Mouse (Mus musculus) midbrain, embryonic 16.5 days (tissue): ENCODE data around the gene Gemin7. TPM values are rescaled to one million over a fixed set of nuclear protein-coding genes. Genes with fewer than 3 reads are reported as not detected.

Experiments used
- ATAC-seq: fragments of 200-750 bp; cut with Nextera tagmentation; 2 replicates; pipeline ENCODE4 v1.8.0; 2017; ENCODE audit warnings: moderate TSS enrichment
- H3K27ac ChIP-seq: fragments of 300-500 bp; sonication (generic); 2 replicates; pipeline ENCODE4 v1.5.1; 2014; ENCODE audit warnings: mild to moderate bottlenecking, low read length, mixed read lengths
- H3K27me3 ChIP-seq: fragments of 300-500 bp; sonication (generic); 2 replicates; pipeline ENCODE4 v1.6.1; 2014; ENCODE audit warnings: low read depth, low read length, mixed read lengths; ENCODE audit not compliant: control insufficient read depth, insufficient read depth
- H3K36me3 ChIP-seq: fragments of 300-500 bp; sonication (generic); 2 replicates; pipeline ENCODE4 v1.6.1; 2014; ENCODE audit warnings: mild to moderate bottlenecking, low read length, moderate library complexity, mixed read lengths; ENCODE audit not compliant: control insufficient read depth, insufficient read depth
- H3K4me1 ChIP-seq: fragments of 300-500 bp; sonication (generic); 2 replicates; pipeline ENCODE4 v1.6.1; 2014; ENCODE audit warnings: mild to moderate bottlenecking, low read length, mixed read lengths; ENCODE audit not compliant: control insufficient read depth, insufficient read depth
- H3K4me2 ChIP-seq: fragments of 300-500 bp; sonication (generic); 2 replicates; pipeline ENCODE4 v1.6.1; 2014; ENCODE audit warnings: mild to moderate bottlenecking, low read length, mixed read lengths
- H3K4me3 ChIP-seq: fragments of 300-500 bp; sonication (generic); 2 replicates; pipeline ENCODE4 v1.5.1; 2014; ENCODE audit warnings: low read depth, mild to moderate bottlenecking, low read length, moderate library complexity, mixed read lengths
- H3K9ac ChIP-seq: fragments of 300-500 bp; sonication (generic); 2 replicates; pipeline ENCODE4 v1.6.1; 2014; ENCODE audit warnings: low read depth, low read length, mixed read lengths
- H3K9me3 ChIP-seq: fragments of 300-500 bp; sonication (generic); replicated peaks from 2 replicates; pipeline ENCODE4 v1.6.1; 2014; ENCODE audit warnings: mild to moderate bottlenecking, low read length, mixed read lengths; ENCODE audit not compliant: control insufficient read depth, poor library complexity, severe bottlenecking
- WGBS: fragments of 180-500 bp; shearing (Covaris S2); extraction: QIAGEN DNeasy Blood & Tissue Kit; methylation state at CpG from one replicate; pipeline ENCODE4 v1.1.7; 2014; 5-methylcytosine and 5-hydroxymethylcytosine counted together
- polyA plus RNA-seq: library from polyadenylated mRNA; unstranded; fragments of >200 nt; fragmentation: Nextera tagmentation; extraction: Ambion mirVana; gene quantifications from 2 replicates; pipeline ENCODE4 v1.2.1, GENCODE M21; 2015

Gemin7 gene
- polyA plus RNA-seq, 1 experiment from 2014 or later, result 145 TPM

DNA sequence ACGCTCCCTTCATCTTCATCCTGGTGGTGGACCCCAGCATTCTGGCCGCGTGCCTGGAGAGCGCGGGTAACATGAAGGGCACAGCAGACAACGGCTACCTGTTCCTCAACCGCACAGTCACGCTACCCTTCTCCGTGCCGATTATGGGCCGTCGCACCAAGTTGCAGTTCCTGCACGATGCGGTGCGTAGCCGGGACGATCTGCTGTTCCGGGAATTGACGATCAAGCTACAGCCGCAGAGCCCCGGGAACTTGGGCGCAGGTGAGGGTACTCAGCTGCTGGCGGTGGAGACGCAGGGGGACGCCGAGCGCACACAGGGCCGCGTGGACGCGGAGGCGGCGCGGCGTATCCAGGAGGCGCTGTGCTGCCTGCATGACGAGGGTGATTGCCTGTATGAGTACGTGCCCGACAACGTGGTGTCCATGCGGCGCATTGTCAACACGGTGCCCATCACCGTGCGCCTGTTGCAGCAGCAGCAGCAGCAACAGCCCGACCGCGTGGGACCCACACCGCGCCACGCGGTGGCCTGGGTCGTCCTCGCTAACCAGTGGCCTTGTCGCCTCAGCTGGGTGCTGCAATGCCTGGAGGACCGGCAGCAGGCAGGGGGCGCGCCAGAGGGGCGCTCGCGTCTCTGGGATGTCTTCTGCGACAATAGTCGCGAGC lies 53.5 kb downstream of the Gemin7 start:
- ATAC-seq, result peak; percentile 74
- H3K27me3 ChIP-seq, result peaks cover 53% of the 10 kb centered on the region
- H3K9ac ChIP-seq, result peak overlapping the region; percentile 62
- no peaks in the 10 kb centered on the region for H3K36me3 ChIP-seq
- peak overlapping the region; percentile 39 for H3K4me3 ChIP-seq
- H3K4me2 ChIP-seq, result peak overlapping the region; percentile 84
- WGBS, result 1% methylated on average over 64 of the region's 64 CpGs
- H3K9me3 ChIP-seq, result no peaks in the 10 kb centered on the region
- peaks cover 24% of the 10 kb centered on the region for H3K4me1 ChIP-seq
- H3K27ac ChIP-seq, result no peak overlapping the region

DNA sequence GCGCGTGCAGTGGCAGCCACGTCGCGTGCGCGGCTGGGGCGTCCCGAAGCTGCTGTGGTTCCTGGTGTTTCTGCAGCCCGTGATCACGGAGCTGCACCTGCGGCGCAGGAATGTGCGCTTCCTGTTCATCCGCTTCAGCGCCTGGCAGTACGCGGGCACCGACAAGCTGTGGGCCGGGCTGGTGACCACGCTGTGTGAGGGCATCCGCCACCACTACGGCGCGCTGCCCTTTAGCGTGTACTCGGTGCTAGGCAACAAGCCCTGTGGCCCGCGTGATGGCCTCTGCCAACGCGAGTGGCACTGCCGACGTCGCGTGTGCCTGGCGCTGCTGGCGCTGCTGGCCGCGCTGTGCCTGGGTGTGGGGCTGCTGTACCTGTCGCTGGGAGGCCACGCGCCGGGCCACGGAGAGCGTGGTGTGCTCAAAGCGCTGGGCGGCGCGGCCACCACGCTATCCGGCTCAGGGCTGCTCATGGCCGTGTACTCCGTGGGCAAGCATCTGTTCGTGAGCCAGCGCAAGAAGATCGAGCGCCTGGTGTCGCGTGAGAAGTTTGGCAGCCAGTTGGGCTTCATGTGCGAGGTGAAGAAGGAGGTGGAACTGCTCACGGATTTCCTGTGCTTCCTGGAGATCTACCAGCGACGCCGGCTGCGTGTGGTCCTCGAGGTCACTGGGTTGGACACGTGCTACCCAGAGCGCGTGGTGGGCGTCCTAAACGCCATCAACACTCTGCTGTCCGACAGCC lies 54.2 kb downstream of the Gemin7 start:
- H3K36me3 ChIP-seq, result no peaks in the 10 kb centered on the region
- no peak overlapping the region for H3K27ac ChIP-seq
- H3K27me3 ChIP-seq, result peaks cover 59% of the 10 kb centered on the region
- 0 out of 2 replicates have a peak, but pooled peaks have one; percentile 20 for ATAC-seq
- peak overlapping the region; percentile 84 for H3K4me2 ChIP-seq
- peak overlapping the region; percentile 48 for H3K9ac ChIP-seq
- peak overlapping the region; percentile 39 for H3K4me3 ChIP-seq
- H3K4me1 ChIP-seq, result peaks cover 24% of the 10 kb centered on the region
- 10% methylated on average over 70 of the region's 72 CpGs for WGBS
- no peaks in the 10 kb centered on the region for H3K9me3 ChIP-seq

DNA sequence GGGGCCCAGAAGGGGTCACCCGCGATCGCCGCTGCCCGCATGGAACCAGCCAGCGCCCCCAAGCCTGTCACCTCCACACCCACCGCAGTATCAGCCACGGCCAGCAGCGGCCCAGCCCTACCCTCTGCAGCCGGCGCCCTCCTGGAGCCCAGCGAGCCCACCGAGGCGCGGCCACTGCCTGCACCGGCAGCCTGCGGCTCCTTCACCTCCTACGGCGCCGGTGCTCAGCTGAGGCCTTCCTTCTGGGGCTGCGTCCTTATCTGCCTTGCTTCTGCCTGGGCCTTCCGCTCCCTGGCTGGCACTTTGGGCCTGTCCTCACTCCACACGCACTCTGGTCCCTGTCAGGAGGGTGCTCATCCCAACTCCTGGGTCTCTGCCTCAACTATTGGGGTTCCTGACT lies 57.4 kb downstream of the Gemin7 start:
- no peaks in the 10 kb centered on the region for H3K9me3 ChIP-seq
- peaks cover 53% of the 10 kb centered on the region for H3K27me3 ChIP-seq
- WGBS, result 3% methylated on average over 23 of the region's 23 CpGs
- H3K9ac ChIP-seq, result peak overlapping the region; percentile 63
- no peak overlapping the region for H3K27ac ChIP-seq
- peak overlapping the region; percentile 52 for H3K4me2 ChIP-seq
- H3K4me3 ChIP-seq, result peak overlapping the region; percentile 23; the same call in 1 of the 2 replicates
- no peaks in the 10 kb centered on the region for H3K36me3 ChIP-seq
- H3K4me1 ChIP-seq, result peaks cover 28% of the 10 kb centered on the region
- ATAC-seq, result no peak

DNA sequence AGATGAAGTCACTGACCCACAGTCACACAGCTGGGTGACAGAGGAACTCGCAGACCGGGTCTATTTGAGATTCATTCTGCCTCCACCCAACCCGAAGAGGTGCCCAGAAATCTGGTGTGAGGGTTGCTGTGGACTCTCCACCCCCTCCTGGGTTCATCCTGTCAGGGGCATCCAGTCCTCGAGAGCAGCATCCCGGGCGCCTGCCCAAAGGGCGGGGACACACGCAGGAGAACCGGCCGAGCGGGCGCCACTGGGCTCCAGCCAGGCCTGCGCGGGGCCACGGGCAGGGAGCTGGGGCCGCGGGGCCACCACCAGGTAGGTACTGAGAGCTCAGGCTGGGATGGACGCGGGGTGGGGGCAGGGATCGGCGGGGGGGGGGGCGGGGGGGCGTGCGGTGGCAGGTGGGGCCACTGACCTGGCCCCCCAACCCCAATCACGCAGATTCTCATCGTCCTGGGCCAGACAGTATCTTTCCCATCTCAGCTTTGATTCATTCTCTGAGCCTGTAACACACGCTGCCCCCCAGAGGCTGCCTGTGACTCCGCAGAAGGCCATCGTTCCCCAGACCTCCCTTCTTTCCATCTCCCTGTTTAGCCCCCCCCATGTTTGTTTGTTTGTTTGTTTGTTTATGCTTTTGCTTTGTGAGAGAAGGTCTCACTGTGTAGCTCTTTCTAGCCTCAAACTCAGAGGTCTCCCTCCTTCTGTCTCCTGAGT lies 59.6 kb downstream of the Gemin7 start, which contains the start of gene Nkpd1:
Gene Nkpd1, plus strand, starts transcription at position 187 of the 714 bp plus-strand sequence.
- Histone ChIP-seq H3K4me3 (peak within 1 kb of the TSS; percentile 23), H3K4me2 (peak within 1 kb of the TSS; percentile 58), H3K4me1 (peaks cover 11% of the 10 kb centered on the region), H3K9me3 (no peaks in the 10 kb centered on the region), H3K9ac (peak within 1 kb of the TSS; percentile 65), H3K27me3 (peaks cover 40% of the 10 kb centered on the region), H3K27ac (no peak within 1 kb of the TSS), H3K36me3 (no peaks in the 10 kb centered on the region)
- WGBS, result 3% methylated on average over 20 of the region's 29 CpGs
- ATAC-seq, result no peak

Other genes starting within 250 kb of the Gemin7 start
- 80.1 and 82.4 TPM in 2 replicates for gene Ercc1, start 232.8 kb downstream of the Gemin7 start, polyA plus RNA-seq
- 24.1 and 24.6 TPM in 2 replicates for gene Cd3eap, start 218.1 kb downstream of the Gemin7 start, polyA plus RNA-seq
- gene Ppp1r13l, start 217.8 kb downstream of the Gemin7 start, polyA plus RNA-seq, result 2.0 and 2.8 TPM in 2 replicates
- gene Ercc2, start 195.6 kb downstream of the Gemin7 start, polyA plus RNA-seq, result 28.0 and 29.5 TPM in 2 replicates
- gene Klc3, start 173.5 kb downstream of the Gemin7 start, polyA plus RNA-seq, result 1.4 and 1.7 TPM in 2 replicates
- gene Ckm, start 172.8 kb downstream of the Gemin7 start, polyA plus RNA-seq, result 0.25 and 0.35 TPM in 2 replicates
- 14.8 and 16.2 TPM in 2 replicates for gene Mark4, start 118.8 kb downstream of the Gemin7 start, polyA plus RNA-seq
- 0.12 and 0.45 TPM in 2 replicates for gene Exoc3l2, start 114.3 kb downstream of the Gemin7 start, polyA plus RNA-seq
- 3.9 and 4.2 TPM in 2 replicates for gene Bloc1s3, start 69.2 kb downstream of the Gemin7 start, polyA plus RNA-seq
- gene Trappc6a, start 69.2 kb downstream of the Gemin7 start, polyA plus RNA-seq, result 30.5 and 31.9 TPM in 2 replicates
- 0.88 and 0.92 TPM in 2 replicates for gene Nkpd1, start 59.8 kb downstream of the Gemin7 start, polyA plus RNA-seq
- gene Ppp1r37, start 14.5 kb downstream of the Gemin7 start, polyA plus RNA-seq, result 34.7 and 37.8 TPM in 2 replicates
- 0.11 and 0.14 TPM in 2 replicates for gene Zfp296, start 308 bp downstream of the Gemin7 start, polyA plus RNA-seq
- 58.6 TPM in 2 replicates for gene Clasrp, start 26.9 kb upstream of the Gemin7 start, polyA plus RNA-seq
- gene Relb, start 51.8 kb upstream of the Gemin7 start, polyA plus RNA-seq, result 6.1 and 6.5 TPM in 2 replicates
- 120 and 122 TPM in 2 replicates for gene Clptm1, start 87.4 kb upstream of the Gemin7 start, polyA plus RNA-seq
- not detected in 2 replicates for gene Apoc2, start 100.3 kb upstream of the Gemin7 start, polyA plus RNA-seq
- not detected in 2 replicates for gene Gm44805, start 103.8 kb upstream of the Gemin7 start, polyA plus RNA-seq
- gene Apoc4, start 103.9 kb upstream of the Gemin7 start, polyA plus RNA-seq, result not detected in 2 replicates
- 0.96 and 1.0 TPM in 2 replicates for gene Apoc1, start 115.1 kb upstream of the Gemin7 start, polyA plus RNA-seq
- 350 and 686 TPM in 2 replicates for gene Apoe, start 121.6 kb upstream of the Gemin7 start, polyA plus RNA-seq
- gene Tomm40, start 137.8 kb upstream of the Gemin7 start, polyA plus RNA-seq, result 113 and 118 TPM in 2 replicates
- 55.3 and 56.7 TPM in 2 replicates for gene Nectin2, start 172.9 kb upstream of the Gemin7 start, polyA plus RNA-seq
- gene Bcam, start 193.4 kb upstream of the Gemin7 start, polyA plus RNA-seq, result 10.5 and 14.0 TPM in 2 replicates
- 0.44 and 0.49 TPM in 2 replicates for gene Cblc, start 219.2 kb upstream of the Gemin7 start, polyA plus RNA-seq
- gene Bcl3, start 245.2 kb upstream of the Gemin7 start, polyA plus RNA-seq, result 0.65 and 1.0 TPM in 2 replicates